Mouse (Mus musculus) retina, embryonic 14.5 days (tissue): ENCODE measurements at regions not wholly inside any gene's neighbourhood (a gene's known extent, or its start where the extent isn't known, plus 50 kb on each side); places are given as distances from the start of the nearest gene placed in this dataset.
A peak's percentile ranks its signal among the peaks of the same experiment; 100 is the strongest.

Experiments
- DNase-seq: peaks from one replicate; pipeline ENCODE4 v3.0.0-alpha.2; 2015; ENCODE audit warnings: low spot score

DNA sequence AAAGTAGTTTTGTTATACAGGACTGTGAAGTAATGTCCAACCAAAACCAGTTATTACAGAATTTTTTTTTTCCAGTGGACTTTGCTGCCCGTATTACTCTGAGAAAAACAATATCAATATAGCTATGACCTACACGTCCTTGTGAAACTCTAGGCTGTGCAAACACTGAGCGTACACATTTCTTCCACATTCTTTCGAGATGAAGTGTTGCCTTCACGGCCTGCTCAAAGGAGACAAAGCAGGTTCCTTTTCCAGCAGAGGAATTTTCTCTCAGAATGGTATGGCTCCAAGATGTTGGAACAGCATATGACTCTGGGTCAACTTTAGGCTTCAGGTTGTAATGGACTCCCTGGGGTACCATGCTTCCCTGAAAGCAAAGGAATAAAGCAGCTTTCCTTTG lies 463.6 kb downstream of the Epha4 start:
- no peak for DNase-seq

DNA sequence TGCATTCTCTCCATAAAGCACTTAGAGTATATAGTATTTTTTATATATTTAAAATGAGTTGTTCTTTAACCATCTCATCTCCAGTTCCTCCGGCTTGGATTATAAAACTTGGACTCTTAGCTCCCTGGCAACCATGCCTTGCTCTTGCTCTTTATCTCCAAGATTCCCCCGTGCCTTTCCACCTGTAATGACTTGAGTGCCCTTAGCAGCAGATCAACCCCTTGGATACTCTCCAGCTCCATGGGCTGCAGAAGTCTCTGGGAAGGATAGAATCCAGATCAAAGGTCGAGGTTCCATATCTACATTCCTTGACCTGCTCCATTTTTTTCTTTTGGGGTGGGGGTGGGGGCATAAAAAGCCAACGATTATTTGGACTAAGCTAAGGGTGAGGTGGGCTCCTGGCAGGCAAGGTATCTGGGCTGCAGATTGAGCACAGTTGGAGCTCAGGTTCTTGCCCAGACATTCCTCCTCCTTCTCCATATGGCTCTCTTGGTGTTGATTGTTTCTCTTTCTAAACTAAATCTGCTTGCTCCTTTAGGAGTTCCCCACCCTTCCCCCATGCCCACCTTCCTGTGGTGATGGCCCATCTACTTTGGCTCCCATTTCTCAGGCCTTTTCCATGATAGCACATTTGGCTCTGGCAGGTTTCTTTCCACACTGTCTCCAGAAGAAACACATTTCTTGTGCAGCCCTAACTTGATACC lies 460.9 kb downstream of the Epha4 start:
- DNase-seq, result no peak

DNA sequence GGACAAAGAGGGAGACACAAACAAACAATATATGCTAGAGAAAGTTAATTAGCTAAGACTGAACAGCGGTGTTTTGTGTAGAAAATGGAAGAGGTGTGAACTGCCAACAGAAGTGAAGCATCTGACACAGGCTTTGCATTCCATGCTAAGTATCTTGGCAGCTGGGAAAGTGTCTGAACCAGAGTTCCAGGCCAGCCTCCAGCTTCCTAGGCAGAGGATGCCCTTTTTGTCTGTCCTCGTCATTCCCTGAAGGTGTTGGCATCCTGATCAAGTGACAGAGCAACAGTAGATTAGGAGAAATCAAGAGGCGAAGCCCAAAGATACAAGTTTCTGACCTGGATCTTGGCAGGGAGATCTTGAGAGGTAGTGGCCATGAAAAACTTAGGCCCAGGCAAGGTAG lies 452.4 kb downstream of the Epha4 start:
- no peak for DNase-seq

DNA sequence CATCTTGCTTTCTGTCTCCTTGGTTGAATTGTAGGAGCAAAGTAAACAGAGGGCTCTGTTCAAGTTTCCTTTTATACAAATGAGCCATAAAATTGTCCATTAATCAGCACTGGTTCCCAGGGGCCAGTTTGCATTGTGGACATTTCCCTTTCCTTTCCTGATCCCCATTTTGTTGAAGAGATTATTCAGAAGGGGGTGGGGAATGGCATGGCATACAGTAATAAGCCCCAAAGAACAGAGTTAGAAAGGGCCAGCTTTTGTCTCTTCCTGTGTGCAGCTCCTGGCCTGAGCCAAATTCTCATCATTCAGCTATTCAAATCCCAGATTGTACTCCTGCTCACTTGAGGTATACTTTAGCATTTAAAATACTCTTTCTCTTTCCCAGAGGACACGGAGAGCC lies 441.8 kb downstream of the Epha4 start:
- DNase-seq, result no peak

DNA sequence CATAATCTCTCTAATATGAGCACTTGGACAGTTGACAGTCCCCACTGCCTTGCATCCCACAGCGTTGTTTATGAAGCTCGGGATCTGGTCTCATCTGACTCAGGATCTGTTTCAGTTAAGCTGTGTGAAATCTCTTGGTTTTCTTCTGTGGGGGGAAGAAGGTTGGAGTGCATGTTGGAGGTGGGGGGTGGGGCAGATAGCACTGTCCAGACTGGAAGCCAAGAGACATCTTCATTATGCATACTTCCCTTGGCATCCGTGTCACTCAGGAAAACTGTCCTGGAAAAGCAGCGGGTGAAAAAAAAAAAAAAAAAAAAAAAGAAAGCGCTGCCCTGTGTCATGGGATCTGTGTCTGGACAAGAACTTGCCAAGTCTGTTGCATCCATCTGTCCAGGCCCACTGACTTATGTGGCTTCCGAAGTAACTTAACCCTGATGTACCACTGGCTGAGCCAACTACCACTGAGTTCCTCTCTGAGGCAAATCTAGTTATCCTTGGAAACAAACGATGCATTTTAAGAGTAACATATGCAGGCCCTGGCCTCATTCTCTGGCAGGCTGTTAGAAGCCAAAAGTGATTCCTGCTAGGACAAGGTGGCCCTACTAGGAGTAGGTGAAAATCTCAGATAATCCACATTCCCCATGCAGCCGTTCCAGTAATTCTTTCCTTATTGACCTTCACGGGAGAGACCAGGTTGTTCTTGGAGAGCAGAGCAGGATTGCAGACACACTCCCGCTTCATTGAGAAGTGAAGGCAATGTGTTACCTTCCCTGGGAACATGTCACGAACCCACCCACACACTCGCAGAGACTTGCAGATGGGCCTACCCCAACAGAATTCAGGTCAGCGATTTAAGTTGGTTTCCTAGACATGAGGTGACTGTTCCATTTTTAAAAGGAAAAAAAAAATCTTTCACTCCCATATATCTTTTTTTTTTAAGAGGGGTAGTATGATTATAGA lies 439.7 kb downstream of the Epha4 start:
- DNase-seq, result no peak

DNA sequence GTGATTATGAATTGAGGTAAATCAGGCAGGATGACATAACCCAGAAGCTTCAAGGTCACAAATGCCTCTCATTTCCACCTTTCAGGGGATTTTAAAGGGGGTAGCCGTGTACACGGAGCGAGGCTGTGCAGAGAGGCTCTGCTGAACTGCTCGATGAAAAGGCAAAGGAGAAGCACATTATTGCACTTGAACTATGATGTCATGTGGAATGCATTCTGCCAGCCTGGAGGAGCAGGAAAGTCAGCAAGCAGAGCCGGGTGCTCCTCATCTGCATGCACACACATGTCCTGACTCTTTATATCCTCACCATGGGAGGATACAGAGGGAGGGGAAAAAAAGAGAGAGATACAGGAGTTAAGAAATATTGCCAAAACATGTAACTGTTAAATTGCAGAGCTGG lies 434.1 kb downstream of the Epha4 start:
- DNase-seq, result peak; percentile 13

DNA sequence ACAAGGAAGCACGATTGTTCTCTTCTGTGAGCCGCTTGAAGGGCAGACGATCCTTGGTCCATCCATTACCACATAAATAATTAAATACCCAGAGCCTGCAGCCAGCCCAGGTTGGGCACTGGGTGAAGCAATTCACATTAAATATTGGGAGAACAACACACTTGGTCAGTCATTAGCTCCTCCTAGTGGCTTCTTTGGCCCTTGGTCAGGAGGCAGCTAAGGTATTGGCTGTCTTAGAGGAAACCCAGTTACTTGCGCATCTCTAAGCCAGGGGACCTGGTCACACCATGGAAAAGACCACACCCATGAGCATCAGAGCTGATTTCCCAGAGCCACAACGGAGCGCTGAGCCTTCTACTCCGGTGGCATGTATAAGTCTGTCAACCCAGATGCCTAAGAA lies 433.2 kb downstream of the Epha4 start:
- DNase-seq, result peak; percentile 66

DNA sequence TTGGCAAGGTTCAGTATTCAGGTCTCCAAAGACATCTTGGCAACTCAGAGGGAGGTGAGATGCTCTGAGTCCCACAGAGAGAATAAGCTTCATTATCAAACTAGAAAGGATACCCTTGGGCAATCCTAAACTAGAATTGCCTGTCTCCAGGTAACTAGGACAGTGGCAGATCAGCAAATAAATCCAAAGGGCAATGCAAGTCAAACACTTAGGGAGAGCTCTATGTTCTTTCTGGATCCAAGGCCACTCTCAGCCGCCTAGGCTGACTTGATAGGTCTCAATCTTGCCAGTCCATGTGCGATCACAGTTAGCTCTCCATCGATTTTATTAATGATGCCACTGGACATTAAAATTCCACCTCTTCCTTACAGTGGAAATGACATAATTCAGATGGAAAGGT lies 432.5 kb downstream of the Epha4 start:
- no peak for DNase-seq

DNA sequence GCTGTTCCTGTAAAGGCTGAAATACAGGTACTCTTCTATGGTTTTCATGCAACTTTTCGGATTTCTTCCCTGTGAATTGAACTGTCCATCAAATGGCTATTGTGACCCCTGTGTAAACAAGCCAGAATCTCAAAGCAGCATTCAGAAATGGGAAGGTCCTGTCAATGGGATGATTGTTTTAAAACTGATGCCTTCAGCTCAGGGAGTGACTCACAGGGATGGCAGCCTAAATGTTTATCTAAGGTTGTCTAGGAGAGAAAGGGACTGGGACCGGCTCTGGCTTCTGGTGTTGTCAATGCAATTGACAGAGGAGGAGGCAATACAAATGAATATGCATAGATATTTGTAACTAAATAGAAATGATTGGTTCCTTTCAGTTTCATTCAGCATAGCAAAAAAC lies 421.3 kb downstream of the Epha4 start:
- no peak for DNase-seq

DNA sequence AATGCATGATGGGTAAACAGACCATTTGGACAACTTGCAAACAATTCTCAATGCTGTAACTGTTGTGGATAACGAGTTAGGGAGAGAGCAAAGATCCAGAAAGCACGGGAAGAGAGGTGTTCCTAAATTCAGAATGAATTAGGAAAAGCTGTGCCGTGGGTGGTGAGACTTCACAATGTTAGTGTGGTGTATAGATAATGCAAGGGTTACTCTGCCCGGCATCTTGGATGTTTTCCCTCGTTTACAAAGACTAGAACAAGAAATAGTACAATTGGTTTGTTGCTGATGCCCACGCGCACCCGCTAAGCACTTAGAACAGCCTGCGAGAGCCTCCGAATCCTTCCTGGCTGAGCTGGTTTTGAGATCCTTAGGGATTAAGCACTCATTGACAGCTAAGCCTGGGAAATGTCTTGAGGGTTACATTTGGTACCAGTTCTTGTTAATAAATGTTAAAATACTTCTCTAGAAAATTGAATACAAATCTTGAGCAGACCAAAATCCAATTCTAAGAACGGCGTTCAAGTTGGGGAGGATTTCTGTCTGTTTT lies 413.1 kb downstream of the Epha4 start:
- DNase-seq, result no peak

DNA sequence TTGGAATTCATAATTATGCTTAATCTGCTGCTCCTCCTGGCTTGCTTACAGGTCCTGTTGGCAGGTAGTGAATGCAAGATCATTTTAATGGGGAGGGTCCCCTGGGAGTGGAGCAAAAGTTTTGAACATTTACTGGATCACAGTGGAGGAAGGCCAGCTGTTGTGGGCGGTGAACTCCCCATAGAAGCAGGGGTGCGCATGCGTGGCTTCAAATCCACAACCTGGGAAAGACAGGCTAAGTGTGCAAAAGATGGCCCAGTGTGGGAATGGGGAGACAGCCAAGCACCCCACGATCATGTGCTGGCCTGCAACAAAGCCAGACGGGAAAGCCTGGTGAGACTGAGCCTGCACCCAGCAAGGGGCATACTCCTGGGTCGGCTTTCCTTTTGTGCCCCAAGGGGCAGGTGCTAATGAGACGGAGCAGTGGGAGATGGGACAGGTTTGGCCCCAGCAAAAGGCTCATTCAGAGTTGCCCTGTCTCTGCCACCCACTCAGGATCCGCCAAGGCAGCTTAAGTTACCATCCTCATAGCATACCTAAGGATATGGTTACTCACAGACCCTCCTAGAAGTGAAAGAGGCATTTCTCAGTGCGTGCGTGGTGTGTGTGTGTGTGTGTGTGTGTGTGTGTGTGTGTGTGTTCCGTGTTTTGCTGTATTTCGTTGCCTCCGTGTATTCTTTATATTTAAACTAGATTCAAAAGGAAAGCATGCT lies 412.3 kb downstream of the Epha4 start:
- DNase-seq, result no peak

DNA sequence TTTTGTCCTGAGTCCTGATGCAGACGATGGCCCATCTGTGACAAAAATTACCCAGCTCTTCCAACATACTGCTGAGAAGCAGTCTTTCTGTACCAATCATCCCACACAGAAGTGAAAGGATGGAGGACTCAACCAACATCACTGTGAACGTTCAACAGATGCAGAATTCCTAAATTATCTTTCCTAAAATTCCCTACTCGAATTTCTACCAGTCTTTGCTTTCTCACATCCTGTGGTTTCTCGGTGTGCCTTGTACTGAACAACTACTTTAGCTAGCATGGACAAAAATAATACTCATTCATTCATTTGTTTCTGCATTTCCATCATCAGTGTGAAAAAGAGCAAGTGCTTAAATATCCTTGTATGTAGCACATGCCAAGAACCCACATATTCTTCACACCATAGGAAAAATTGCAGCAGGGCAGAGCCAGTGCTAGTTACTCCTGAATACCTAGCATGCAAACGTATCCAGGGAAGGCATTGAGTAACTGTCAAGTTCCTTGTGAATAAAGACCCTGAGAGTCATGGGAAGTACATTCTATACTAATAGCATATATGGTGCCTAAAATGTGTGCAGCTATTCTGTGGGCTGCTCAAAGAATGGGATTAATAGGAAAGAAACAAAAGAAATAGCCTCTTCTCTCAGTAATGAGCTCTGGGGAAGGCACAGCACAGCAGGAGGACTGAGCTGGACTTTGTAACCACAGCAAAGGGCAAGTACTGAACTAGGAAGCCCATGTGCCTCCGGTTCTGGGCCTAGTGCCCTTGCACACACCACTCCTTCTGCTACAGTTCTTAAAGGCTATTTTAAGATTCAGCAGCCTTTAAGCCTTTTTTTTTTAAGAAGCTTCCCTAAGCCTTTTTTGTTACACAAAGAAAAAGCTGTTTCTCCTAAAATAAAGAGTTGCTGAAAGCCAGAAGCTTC lies 404.8 kb downstream of the Epha4 start:
- no peak for DNase-seq

DNA sequence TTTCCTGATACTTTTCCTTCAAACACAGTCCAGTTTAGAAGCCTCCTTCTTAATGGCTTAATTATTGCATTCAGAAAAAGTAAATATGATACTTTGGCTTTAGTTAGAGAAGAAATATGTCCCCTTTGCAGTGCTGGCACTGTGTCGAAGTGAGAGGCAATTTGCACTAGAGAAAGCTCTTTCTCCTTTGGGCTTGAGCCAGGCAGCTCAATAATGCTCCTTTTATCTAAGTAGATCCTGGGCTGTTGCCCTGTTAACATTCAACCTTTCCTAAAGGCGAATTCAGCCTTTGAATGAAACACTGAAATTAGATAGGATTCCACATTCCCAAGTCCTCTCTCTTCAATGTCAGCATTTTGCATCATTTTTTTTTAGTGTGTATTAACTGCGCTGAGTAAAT lies 386.5 kb downstream of the Epha4 start:
- DNase-seq, result no peak

DNA sequence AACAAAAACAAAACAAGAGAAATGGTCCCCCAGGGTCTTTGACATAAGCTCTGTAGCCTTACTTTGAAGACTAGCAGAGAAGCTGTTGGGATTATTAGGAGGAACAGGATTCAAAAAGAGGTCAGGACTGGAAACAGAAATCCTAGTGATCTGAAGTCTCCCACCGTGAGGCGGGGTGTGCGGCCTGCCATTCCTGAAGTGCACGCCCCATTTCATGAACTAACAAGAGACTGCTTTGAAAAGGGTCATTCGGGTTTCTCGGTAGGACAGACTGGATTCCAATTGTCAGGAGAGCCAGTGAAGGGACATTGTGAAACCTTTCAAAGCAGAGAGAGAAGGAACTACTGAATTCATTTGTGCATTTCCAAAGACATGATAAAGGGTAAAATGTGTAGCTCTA lies 377.2 kb downstream of the Epha4 start:
- DNase-seq, result peak; percentile 52

DNA sequence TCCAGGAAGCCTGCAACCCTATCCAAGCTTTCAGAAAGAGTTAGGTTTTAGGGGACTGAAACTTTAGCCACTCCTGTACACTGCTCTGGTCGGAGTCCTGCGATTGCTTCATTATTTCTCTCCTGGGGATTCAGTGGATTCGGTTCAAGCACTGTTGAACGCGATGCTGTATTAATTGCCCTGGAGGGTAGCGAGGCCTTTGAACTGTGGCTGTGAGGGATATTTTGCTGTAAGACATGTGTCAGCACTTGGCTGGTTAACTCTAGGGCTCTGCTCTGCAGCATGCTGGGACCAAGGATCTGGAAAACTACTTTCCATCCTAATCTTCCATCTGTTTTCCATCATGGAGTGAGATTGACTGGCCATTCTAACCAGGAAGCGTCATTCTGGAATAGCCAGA lies 374.0 kb downstream of the Epha4 start:
- peak; percentile 21 for DNase-seq

DNA sequence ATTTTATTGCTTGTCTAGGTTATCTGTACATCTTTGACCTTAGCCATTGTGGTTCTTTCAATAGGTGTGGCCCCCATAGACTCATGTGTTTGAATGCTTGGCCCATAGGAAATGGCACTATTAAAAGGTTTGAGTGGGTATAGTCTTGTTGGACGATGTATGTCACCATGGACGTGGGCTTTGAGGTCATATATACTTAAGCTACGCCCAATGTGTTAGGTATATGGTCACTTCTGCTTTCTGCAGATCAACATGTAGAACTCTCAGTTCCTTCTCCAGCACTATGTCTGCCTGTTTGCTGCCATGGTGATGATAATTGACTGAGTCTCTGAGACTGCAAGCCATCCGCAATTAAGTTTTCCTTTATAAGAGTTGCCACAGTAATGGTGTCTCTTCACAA lies 366.8 kb downstream of the Epha4 start:
- no peak for DNase-seq

DNA sequence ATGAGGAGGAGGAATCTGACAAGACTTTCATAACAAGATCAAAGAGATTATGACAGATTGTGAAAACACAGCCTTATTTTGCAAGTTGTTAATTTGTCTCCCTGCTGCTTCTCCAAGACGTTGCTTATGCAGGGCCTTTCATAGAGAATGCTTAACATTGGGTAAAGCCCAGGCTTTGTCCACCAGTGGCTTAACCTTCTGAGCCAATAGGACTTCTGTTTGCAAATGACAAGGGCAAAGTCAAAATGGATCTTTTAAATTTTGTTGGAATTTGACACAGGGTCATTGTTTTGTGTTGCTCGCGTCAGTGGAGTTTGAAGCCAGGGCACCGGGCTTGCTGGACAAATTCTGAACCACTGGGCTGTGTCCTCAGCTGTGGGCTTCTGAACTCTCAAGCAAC lies 346.6 kb downstream of the Epha4 start:
- no peak for DNase-seq

DNA sequence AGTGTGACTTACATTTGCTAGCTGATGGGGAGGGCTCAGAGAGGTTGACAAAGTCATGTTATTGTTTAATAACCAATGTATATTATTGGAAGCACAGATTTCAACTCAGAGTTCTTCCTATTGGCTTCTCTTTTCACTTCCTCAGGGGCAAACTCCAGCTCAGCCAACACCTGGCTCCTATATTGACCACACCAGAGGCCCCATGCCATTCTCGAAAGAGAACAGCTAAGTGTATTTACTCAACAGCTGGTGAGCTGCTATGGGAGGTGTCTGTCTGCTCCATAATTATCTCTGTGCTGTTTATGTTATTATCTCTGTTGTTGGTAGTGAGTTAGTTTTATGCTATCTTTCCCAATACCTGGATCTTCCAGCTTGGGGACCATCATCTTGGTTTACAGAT lies 342.4 kb downstream of the Epha4 start:
- DNase-seq, result no peak

DNA sequence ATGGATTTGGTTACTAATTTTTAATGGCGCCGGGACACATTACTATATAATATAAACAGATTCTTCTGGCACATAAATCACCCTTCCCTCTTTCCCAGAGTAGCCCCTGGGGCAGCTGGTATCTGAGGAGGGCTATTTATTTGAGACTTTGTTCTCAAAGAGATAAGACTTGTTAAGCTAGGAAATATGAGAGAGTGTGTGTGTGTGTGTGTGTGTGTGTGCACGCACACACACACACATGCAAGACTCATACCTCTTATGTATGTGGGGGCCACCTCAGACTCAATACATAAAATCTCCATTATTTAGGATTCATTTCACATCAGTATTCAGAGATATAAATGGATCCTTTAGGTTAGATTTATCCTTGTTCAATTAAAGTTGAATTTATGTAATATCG lies 340.1 kb downstream of the Epha4 start:
- DNase-seq, result no peak

DNA sequence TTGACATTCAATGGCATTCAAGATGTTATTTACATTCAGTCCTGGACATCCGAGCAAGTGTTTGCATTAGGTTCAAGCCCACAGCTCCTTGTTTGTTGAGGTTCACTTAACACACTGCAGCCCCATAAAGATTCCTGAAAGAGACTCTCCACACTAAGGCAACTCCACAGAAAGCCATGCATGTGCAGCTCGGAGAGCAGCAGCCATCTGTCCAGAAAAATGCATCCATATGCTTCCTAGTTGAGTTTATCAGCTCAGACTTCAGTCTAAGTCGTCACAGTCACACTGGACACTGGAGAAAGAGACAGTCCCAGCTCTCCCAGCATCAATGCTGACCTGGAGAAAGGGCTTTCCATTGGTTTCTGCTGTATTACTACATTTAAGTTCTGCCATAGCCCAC lies 339.7 kb downstream of the Epha4 start:
- DNase-seq, result no peak

DNA sequence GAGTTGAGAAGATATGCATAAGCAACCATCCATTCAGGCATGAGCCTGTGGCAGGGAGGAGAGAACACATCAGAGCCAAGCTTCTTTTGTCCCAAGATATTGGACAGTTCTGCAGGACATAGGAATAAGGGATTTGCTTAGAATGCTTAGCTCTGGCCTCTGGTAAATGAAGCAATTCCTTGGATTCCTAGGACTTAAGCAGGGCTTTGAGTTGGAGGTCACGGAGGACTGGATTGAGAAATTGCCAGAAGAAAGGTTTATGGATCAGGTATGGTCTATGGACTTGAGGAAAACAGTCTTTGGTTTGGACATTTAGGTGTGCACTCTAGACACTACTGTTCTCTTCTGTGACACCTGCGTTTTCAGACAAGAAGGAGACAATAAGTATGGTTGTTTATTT lies 338.4 kb downstream of the Epha4 start:
- no peak for DNase-seq
